Mouse (Mus musculus): ENCODE measurements around the gene Rho. TPM values are rescaled to one million over a fixed set of nuclear protein-coding genes. Genes with fewer than 3 reads are reported as not detected.
A peak's percentile ranks its signal among the peaks of the same experiment; 100 is the strongest.

The Rho gene
- total RNA-seq, 1 experiment: 0.13 TPM

DNA sequence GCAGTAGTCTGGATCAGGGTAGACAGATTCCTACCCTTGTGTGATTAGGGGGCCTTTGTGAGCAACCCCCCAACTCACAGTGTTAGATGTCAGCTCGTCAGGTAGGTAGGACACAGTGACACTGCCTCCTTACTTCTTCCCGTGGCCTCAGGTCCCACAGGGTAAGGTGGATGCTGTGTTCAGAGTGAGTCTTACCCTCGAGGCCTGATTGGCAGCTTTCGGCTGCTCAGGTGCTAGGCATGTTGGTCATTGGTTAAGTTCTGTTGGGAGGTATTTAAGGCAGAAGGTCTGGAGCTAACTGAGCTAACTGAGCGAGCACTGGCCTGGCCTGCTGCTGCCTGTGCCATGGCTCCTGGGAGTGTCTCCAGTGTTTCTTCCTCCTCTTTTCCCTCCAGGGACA lies 13.1 kb downstream of the Rho start, which contains the start of gene H1foo:
TSS of gene H1foo (plus strand) at position 301 of the 400 bp plus-strand sequence.
- DNase-seq (ENCODE audit: low read depth, low spot score): no peak
- Histone ChIP-seq H3K36me3 (ENCODE audit: control insufficient read depth, insufficient read depth, low read length, poor library complexity, severe bottlenecking) (no peaks in the 10 kb centered on the region), H3K27ac (ENCODE audit: insufficient read depth, low read depth, low read length, poor library complexity, severe bottlenecking) (no peak within 1 kb of the TSS), H3K4me3 (ENCODE audit: insufficient read depth in 1 of 2, low read depth in 1 of 2, low read length in 2 of 2, poor library complexity in 1 of 2, severe bottlenecking in 1 of 2) (no peak within 1 kb of the TSS), H3K4me1 (ENCODE audit: control insufficient read depth in 2 of 2, insufficient read depth in 2 of 2, low read length in 2 of 2, poor library complexity in 1 of 2) (peaks cover 0 to 4% of the 10 kb centered on the region in 2 experiments; a peak in 1 of 4 replicates), H3K9me3 (ENCODE audit: control insufficient read depth, insufficient read depth, low read depth, low read length) (no peaks in the 10 kb centered on the region), H3K9ac (ENCODE audit: insufficient read depth, low read depth, low read length, poor library complexity, severe bottlenecking) (0 out of 2 replicates have a peak within 1 kb of the TSS, but pooled peaks have one; percentile 0)
- TF ChIP-seq ZC3H11A (IDR thresholded peaks at IDR 0.05; ENCODE audit: borderline replicate concordance, low read depth, low read length) (no peak), MAFK (IDR thresholded peaks at IDR 0.05; ENCODE audit: insufficient read depth, low read depth, low read length) (no peak), CHD2 (IDR thresholded peaks at IDR 0.05; ENCODE audit: low read depth, low read length) (no peak), ZNF384 (IDR thresholded peaks at IDR 0.05; ENCODE audit: low read depth, low read length) (no peak), HCFC1 (IDR thresholded peaks at IDR 0.05; ENCODE audit: borderline replicate concordance, insufficient read depth, low read length) (no peak)
- in situ Hi-C loops (cut with MboI; ENCODE audit: low sequenced_read_pairs in 2 of 2, unreplicated experiment in 2 of 2): no loop called here

DNA sequence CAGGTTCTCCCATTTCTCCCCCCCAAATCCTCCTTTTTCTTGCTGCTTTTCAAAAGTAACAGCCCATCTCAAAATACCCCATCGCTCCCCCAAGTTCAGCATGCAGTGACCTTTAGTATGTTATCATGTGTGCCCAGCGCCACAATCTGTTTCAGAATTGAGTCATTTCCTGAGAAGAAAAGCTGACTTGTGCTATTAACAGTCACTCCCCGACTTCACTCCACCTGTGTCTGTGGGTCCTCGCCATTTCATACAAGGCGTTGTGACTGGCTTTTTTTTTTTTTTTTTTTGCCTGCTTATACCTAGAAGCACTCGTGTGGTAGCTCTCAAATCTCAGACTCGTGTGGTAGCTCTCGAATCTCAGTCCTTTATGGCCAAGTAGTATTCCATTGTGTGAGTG lies 14.1 kb downstream of the Rho start:
- Histone ChIP-seq H3K27ac (ENCODE audit: insufficient read depth, low read depth, low read length, poor library complexity, severe bottlenecking) (no peak overlapping the region), H3K36me3 (ENCODE audit: control insufficient read depth, insufficient read depth, low read length, poor library complexity, severe bottlenecking) (no peaks in the 10 kb centered on the region), H3K4me3 (ENCODE audit: insufficient read depth in 1 of 2, low read depth in 1 of 2, low read length in 2 of 2, poor library complexity in 1 of 2, severe bottlenecking in 1 of 2) (no peak overlapping the region), H3K9ac (ENCODE audit: insufficient read depth, low read depth, low read length, poor library complexity, severe bottlenecking) (no peak overlapping the region), H3K4me1 (ENCODE audit: control insufficient read depth in 2 of 2, insufficient read depth in 2 of 2, low read length in 2 of 2, poor library complexity in 1 of 2) (peaks cover 0 to 4% of the 10 kb centered on the region in 2 experiments; a peak in 1 of 4 replicates), H3K9me3 (ENCODE audit: control insufficient read depth, insufficient read depth, low read depth, low read length) (no peaks in the 10 kb centered on the region)
- DNase-seq (ENCODE audit: low read depth, low spot score): no peak
- no peak for TF ChIP-seq MAFK (IDR thresholded peaks at IDR 0.05; ENCODE audit: insufficient read depth, low read depth, low read length)
- no peak for TF ChIP-seq CHD2 (IDR thresholded peaks at IDR 0.05; ENCODE audit: low read depth, low read length)
- no peak for TF ChIP-seq HCFC1 (IDR thresholded peaks at IDR 0.05; ENCODE audit: borderline replicate concordance, insufficient read depth, low read length)
- no peak for TF ChIP-seq ZNF384 (IDR thresholded peaks at IDR 0.05; ENCODE audit: low read depth, low read length)
- TF ChIP-seq ZC3H11A (IDR thresholded peaks at IDR 0.05; ENCODE audit: borderline replicate concordance, low read depth, low read length): no peak
- in situ Hi-C loops (cut with MboI; ENCODE audit: low sequenced_read_pairs in 2 of 2, unreplicated experiment in 2 of 2): no loop called here

- TF ChIP-seq HCFC1 (IDR thresholded peaks at IDR 0.05; ENCODE audit: borderline replicate concordance, insufficient read depth, low read length): no peak
- TF ChIP-seq MAFK (IDR thresholded peaks at IDR 0.05; ENCODE audit: insufficient read depth, low read depth, low read length): no peak
- no peak for TF ChIP-seq ZC3H11A (IDR thresholded peaks at IDR 0.05; ENCODE audit: borderline replicate concordance, low read depth, low read length)
- TF ChIP-seq CHD2 (IDR thresholded peaks at IDR 0.05; ENCODE audit: low read depth, low read length): no peak
- TF ChIP-seq ZNF384 (IDR thresholded peaks at IDR 0.05; ENCODE audit: low read depth, low read length): no peak
- no peak overlapping the region for H3K9ac ChIP-seq (ENCODE audit: insufficient read depth, low read depth, low read length, poor library complexity, severe bottlenecking)
- in situ Hi-C loops (cut with MboI; ENCODE audit: low sequenced_read_pairs in 2 of 2, unreplicated experiment in 2 of 2): no loop called here
- no peaks in the 10 kb centered on the region for H3K36me3 ChIP-seq (ENCODE audit: control insufficient read depth, insufficient read depth, low read length, poor library complexity, severe bottlenecking)
- H3K9me3 ChIP-seq (ENCODE audit: control insufficient read depth, insufficient read depth, low read depth, low read length): no peaks in the 10 kb centered on the region
- no peak overlapping the region for H3K27ac ChIP-seq (ENCODE audit: insufficient read depth, low read depth, low read length, poor library complexity, severe bottlenecking)
- peaks cover 0 to 2% of the 10 kb centered on the region in 2 experiments; a peak in 1 of 4 replicates for H3K4me1 ChIP-seq (ENCODE audit: control insufficient read depth in 2 of 2, insufficient read depth in 2 of 2, low read length in 2 of 2, poor library complexity in 1 of 2)
- H3K4me3 ChIP-seq (ENCODE audit: insufficient read depth in 1 of 2, low read depth in 1 of 2, low read length in 2 of 2, poor library complexity in 1 of 2, severe bottlenecking in 1 of 2): no peak overlapping the region
- no peak for DNase-seq (ENCODE audit: low read depth, low spot score)
Measured at GRCm38 (mm10) chr6:115946389-115946788, 14.8 kb downstream of the Rho start.

DNA sequence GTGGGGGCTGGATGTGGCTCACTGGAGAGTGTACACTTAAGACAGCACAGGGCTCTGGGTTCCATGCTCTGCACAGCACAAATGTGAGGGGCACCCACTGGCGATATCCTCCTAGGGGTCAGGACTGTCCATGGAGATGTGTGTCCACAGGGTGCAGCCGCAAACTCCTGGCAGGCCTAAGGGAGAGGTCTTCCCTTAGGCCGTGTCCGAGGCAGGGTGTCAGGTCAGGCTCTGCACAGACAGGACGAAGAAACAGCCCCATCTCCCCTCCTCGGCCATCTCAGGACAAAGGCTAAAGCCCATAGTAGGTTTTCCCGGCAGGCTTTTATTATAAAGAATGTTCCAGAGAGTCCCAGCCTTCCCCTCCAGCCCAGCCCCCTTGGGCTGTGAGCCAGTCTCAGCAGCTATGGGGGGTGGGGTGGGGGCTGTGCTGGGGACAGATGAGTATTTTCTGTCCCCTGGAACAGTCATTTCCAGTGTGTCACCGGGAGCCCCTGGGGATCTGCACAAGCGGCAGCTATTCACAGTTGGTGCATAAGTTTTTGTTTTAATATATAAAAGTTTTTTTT lies 23.0 kb downstream of the Rho start:
- Histone ChIP-seq H3K27ac (ENCODE audit: insufficient read depth, low read depth, low read length, poor library complexity, severe bottlenecking) (no peak overlapping the region), H3K36me3 (ENCODE audit: control insufficient read depth, insufficient read depth, low read length, poor library complexity, severe bottlenecking) (no peaks in the 10 kb centered on the region), H3K4me3 (ENCODE audit: insufficient read depth in 1 of 2, low read depth in 1 of 2, low read length in 2 of 2, poor library complexity in 1 of 2, severe bottlenecking in 1 of 2) (no peak overlapping the region), H3K9ac (ENCODE audit: insufficient read depth, low read depth, low read length, poor library complexity, severe bottlenecking) (no peak overlapping the region), H3K9me3 (ENCODE audit: control insufficient read depth, insufficient read depth, low read depth, low read length) (no peaks in the 10 kb centered on the region), H3K4me1 (ENCODE audit: control insufficient read depth in 2 of 2, insufficient read depth in 2 of 2, low read length in 2 of 2, poor library complexity in 1 of 2) (no peaks in the 10 kb centered on the region)
- TF ChIP-seq CHD2 (IDR thresholded peaks at IDR 0.05; ENCODE audit: low read depth, low read length): no peak
- TF ChIP-seq ZC3H11A (IDR thresholded peaks at IDR 0.05; ENCODE audit: borderline replicate concordance, low read depth, low read length): no peak
- no peak for TF ChIP-seq ZNF384 (IDR thresholded peaks at IDR 0.05; ENCODE audit: low read depth, low read length)
- no peak for TF ChIP-seq MAFK (IDR thresholded peaks at IDR 0.05; ENCODE audit: insufficient read depth, low read depth, low read length)
- no peak for TF ChIP-seq HCFC1 (IDR thresholded peaks at IDR 0.05; ENCODE audit: borderline replicate concordance, insufficient read depth, low read length)
- in situ Hi-C loops (cut with MboI; ENCODE audit: low sequenced_read_pairs in 2 of 2, unreplicated experiment in 2 of 2): no loop called here
- no peak for DNase-seq (ENCODE audit: low read depth, low spot score)
